Mouse (Mus musculus): ENCODE measurements around the gene Cacna1i. TPM values are rescaled to one million over a fixed set of nuclear protein-coding genes. Genes with fewer than 3 reads are reported as not detected.

Gene Cacna1i
- polyA plus RNA-seq, 1 experiment from 2014 or later, result 0.64 TPM

GRCm38 (mm10) chr15:80430324-80430723 lies 143.3 kb downstream of the Cacna1i start:
- H3K4me3 ChIP-seq, result no peak overlapping the region
- no peaks in the 10 kb centered on the region for H3K36me3 ChIP-seq
- H3K4me2 ChIP-seq, result peak overlapping the region; percentile 30; the same call in 1 of the 2 replicates
- no peak overlapping the region for H3K9ac ChIP-seq
- no peaks in the 10 kb centered on the region for H3K27me3 ChIP-seq
- no peak overlapping the region; the same call in 1 of the 2 replicates for H3K27ac ChIP-seq (replicated peaks)
- ATAC-seq (ENCODE audit: low FRiP score, low read depth), result no peak
- 67% methylated on average over 11 of the region's 11 CpGs for WGBS
- no peaks in the 10 kb centered on the region for H3K9me3 ChIP-seq
- H3K4me1 ChIP-seq (replicated peaks), result 0 out of 2 replicates have a peak, but pooled peaks cover 5% of the 10 kb centered on the region

- Histone ChIP-seq H3K9ac (no peak overlapping the region), H3K27ac (replicated peaks) (no peak overlapping the region), H3K4me2 (no peak overlapping the region), H3K4me3 (no peak overlapping the region), H3K4me1 (replicated peaks) (no peaks in the 10 kb centered on the region; the same call in 1 of the 2 replicates), H3K36me3 (no peaks in the 10 kb centered on the region), H3K9me3 (no peaks in the 10 kb centered on the region), H3K27me3 (no peaks in the 10 kb centered on the region)
- ATAC-seq (ENCODE audit: low FRiP score, low read depth), result no peak
- 76% methylated on average over 5 of the region's 5 CpGs for WGBS
Measured at GRCm38 (mm10) chr15:80436961-80437360, 149.9 kb downstream of the Cacna1i start.

- H3K9me3 ChIP-seq, result no peaks in the 10 kb centered on the region
- no peak overlapping the region for H3K27ac ChIP-seq (replicated peaks)
- H3K4me1 ChIP-seq (replicated peaks), result no peaks in the 10 kb centered on the region; the same call in 1 of the 2 replicates
- H3K36me3 ChIP-seq, result no peaks in the 10 kb centered on the region
- no peak overlapping the region for H3K4me2 ChIP-seq
- no peak for ATAC-seq (ENCODE audit: low FRiP score, low read depth)
- no peak overlapping the region for H3K4me3 ChIP-seq
- H3K9ac ChIP-seq, result no peak overlapping the region
- 71% methylated on average over 9 of the region's 9 CpGs for WGBS
- H3K27me3 ChIP-seq, result no peaks in the 10 kb centered on the region
Measured at GRCm38 (mm10) chr15:80437996-80438395, 151.0 kb downstream of the Cacna1i start.

- H3K4me1 ChIP-seq (replicated peaks), result no peaks in the 10 kb centered on the region; the same call in 1 of the 2 replicates
- H3K9me3 ChIP-seq, result no peaks in the 10 kb centered on the region
- H3K27ac ChIP-seq (replicated peaks), result no peak overlapping the region
- no peak overlapping the region for H3K4me3 ChIP-seq
- no peak overlapping the region for H3K9ac ChIP-seq
- H3K4me2 ChIP-seq, result no peak overlapping the region
- H3K27me3 ChIP-seq, result no peaks in the 10 kb centered on the region
- no peaks in the 10 kb centered on the region for H3K36me3 ChIP-seq
- ATAC-seq (ENCODE audit: low FRiP score, low read depth), result no peak
- WGBS, result 67% methylated on average over 9 of the region's 9 CpGs
Measured at GRCm38 (mm10) chr15:80438423-80438822, 151.4 kb downstream of the Cacna1i start.

- no peak overlapping the region for H3K4me3 ChIP-seq
- 92% methylated on average over 6 of the region's 6 CpGs for WGBS
- no peaks in the 10 kb centered on the region for H3K36me3 ChIP-seq
- H3K4me1 ChIP-seq (replicated peaks), result no peaks in the 10 kb centered on the region; the same call in 1 of the 2 replicates
- H3K27ac ChIP-seq (replicated peaks), result no peak overlapping the region
- H3K9me3 ChIP-seq, result no peaks in the 10 kb centered on the region
- ATAC-seq (ENCODE audit: low FRiP score, low read depth), result no peak
- H3K4me2 ChIP-seq, result no peak overlapping the region
- H3K9ac ChIP-seq, result no peak overlapping the region
- H3K27me3 ChIP-seq, result no peaks in the 10 kb centered on the region
Measured at GRCm38 (mm10) chr15:80440195-80440594, 153.2 kb downstream of the Cacna1i start.

DNA sequence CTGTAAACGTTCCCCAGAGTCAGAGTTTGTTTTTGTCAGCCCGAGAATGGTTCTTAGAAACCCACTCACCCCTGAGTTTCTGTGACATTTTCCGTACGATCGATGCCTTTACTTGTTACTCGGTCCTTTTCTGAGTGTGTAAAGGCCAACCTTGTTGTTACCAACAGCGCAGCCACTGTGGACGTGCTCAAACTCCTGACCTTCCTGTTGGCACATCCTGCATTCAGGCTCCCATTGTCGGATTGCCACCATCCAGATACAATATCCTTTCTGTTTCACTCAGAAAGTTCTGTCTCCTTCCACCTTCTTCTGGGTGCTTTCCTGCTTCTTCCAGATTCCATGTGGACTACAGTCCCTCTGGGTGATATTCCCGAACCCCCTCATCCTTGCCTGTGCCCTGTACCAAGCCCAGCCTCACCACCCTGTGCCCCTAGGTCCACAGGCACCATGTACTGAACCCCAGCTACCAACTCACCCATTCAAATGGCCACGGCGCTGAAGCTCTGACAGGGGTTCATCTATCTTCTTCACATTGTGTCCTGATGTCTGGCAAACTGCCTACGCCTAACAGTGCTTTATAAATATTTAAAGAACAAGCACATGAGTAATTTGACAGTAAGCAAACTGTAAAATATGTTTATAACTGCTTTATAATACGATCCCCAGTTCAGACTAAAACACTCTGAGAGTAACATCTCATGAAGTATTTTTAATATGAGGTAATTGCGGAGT lies 159.1 kb downstream of the Cacna1i start:
- no peaks in the 10 kb centered on the region for H3K4me1 ChIP-seq (replicated peaks)
- no peak for ATAC-seq (ENCODE audit: low FRiP score, low read depth)
- 71% methylated on average over 15 of the region's 15 CpGs for WGBS
- H3K4me3 ChIP-seq, result no peak overlapping the region
- H3K9me3 ChIP-seq, result no peaks in the 10 kb centered on the region
- H3K36me3 ChIP-seq, result no peaks in the 10 kb centered on the region
- no peak overlapping the region for H3K9ac ChIP-seq
- H3K4me2 ChIP-seq, result no peak overlapping the region
- no peak overlapping the region for H3K27ac ChIP-seq (replicated peaks)
- no peaks in the 10 kb centered on the region for H3K27me3 ChIP-seq

Other genes with a start within 250 kb of the Cacna1i start
- gene Syngr1, start 195.9 kb upstream of the Cacna1i start, polyA plus RNA-seq (2015; fragmentation: Nextera tagmentation; extraction: Ambion mirVana), result 61.5 and 64.3 TPM in 2 replicates
- 547 and 570 TPM in 2 replicates for gene Rpl3, start 195.4 kb upstream of the Cacna1i start, polyA plus RNA-seq (2015; fragmentation: Nextera tagmentation; extraction: Ambion mirVana)
- gene Tab1, start 154.1 kb upstream of the Cacna1i start, polyA plus RNA-seq (2015; fragmentation: Nextera tagmentation; extraction: Ambion mirVana), result 37.4 and 40.2 TPM in 2 replicates
- 15.9 and 17.4 TPM in 2 replicates for gene Mgat3, start 113.5 kb upstream of the Cacna1i start, polyA plus RNA-seq (2015; fragmentation: Nextera tagmentation; extraction: Ambion mirVana)
- 34.9 and 36.4 TPM in 2 replicates for gene Mief1, start 53.2 kb upstream of the Cacna1i start, polyA plus RNA-seq (2015; fragmentation: Nextera tagmentation; extraction: Ambion mirVana)
- not detected in 2 replicates for gene AC140267.1, start 51.4 kb upstream of the Cacna1i start, polyA plus RNA-seq (2015; fragmentation: Nextera tagmentation; extraction: Ambion mirVana)
- 112 and 116 TPM in 2 replicates for gene Atf4, start 32.1 kb upstream of the Cacna1i start, polyA plus RNA-seq (2015; fragmentation: Nextera tagmentation; extraction: Ambion mirVana)
- 76.2 and 76.7 TPM in 2 replicates for gene Rps19bp1, start 22.9 kb upstream of the Cacna1i start, polyA plus RNA-seq (2015; fragmentation: Nextera tagmentation; extraction: Ambion mirVana)

Data from hindbrain, embryonic 15.5 days (tissue).